Mouse (Mus musculus): ENCODE results near the gene Polr3b. TPM values are rescaled to one million over a fixed set of nuclear protein-coding genes. Genes with fewer than 3 reads are reported as not detected.

The Polr3b gene
- polyA plus RNA-seq, 2 experiments, result 10.6 to 13.5 TPM

DNA sequence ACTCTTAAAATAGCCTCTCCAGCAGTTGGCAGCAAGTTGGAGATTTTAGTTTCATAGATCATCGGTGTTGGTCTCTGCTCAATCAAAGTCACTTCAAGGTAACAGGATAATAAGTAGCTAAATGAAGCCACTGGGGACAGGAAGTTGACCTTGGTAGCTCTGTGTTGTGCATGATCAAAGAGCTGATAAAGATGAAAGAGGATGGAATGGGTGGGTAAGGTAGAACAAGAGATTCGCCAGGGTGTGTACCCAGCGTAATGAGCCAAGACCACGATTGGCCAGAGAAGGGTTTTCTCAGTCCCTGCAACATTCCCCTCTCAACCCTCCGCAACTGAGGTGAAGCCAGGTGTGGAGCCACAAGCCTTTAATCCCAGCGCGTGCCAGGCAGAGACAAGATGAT is 83.1 kb downstream of the Polr3b start:
- DNase-seq (ENCODE audit: low spot score) (no peak), ATAC-seq (ENCODE audit: low FRiP score, low read depth) (no peak)
- Histone ChIP-seq H3K4me3 (replicated peaks; ENCODE audit: low read length) (no peak overlapping the region), H3K36me3 (ENCODE audit: control insufficient read depth, insufficient read depth, low read length) (peaks cover 26% of the 10 kb centered on the region), H3K4me2 (replicated peaks; ENCODE audit: low read depth, low read length, severe bottlenecking) (no peak overlapping the region), H3K27ac (replicated peaks; ENCODE audit: low read depth, low read length) (no peak overlapping the region), H3K27me3 (ENCODE audit: control insufficient read depth, insufficient read depth, low read length) (no peaks in the 10 kb centered on the region), H3K9me3 (ENCODE audit: control insufficient read depth, low read length) (no peaks in the 10 kb centered on the region), H3K4me1 (ENCODE audit: control insufficient read depth, insufficient read depth, low read length) (no peaks in the 10 kb centered on the region), H3K9ac (ENCODE audit: low read depth, low read length, severe bottlenecking) (no peak overlapping the region)
- no peak for TF ChIP-seq POLR2A (IDR thresholded peaks at IDR 0.05; ENCODE audit: borderline replicate concordance, extremely low read depth, insufficient read depth, insufficient read length)
- 74% methylated on average over 7 of the region's 7 CpGs for WGBS

DNA sequence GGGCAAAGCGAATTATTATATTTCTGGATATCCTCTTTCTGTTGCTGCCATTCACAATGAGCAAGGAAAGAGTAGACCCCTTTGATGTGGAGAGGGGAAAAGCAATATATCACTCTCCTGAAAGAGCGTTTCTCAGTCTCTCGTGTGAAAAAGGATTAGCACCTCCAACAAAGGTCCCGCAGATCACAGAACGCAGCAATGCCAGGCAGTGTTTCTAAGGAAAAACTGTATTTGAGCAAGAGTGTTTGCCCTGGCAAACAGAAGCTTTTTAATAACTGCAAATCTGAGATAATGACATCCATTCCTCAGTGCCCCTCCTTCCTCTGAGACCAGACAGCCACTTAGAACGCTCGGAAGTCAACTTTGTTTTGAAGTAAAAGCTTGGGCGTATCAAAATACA is 84.5 kb downstream of the Polr3b start:
- TF ChIP-seq POLR2A (IDR thresholded peaks at IDR 0.05; ENCODE audit: borderline replicate concordance, extremely low read depth, insufficient read depth, insufficient read length), result no peak
- no peak overlapping the region for H3K4me2 ChIP-seq (replicated peaks; ENCODE audit: low read depth, low read length, severe bottlenecking)
- 36% methylated on average over 8 of the region's 8 CpGs for WGBS
- ATAC-seq (ENCODE audit: low FRiP score, low read depth) (no peak), DNase-seq (ENCODE audit: low spot score) (no peak)
- no peaks in the 10 kb centered on the region for H3K4me1 ChIP-seq (ENCODE audit: control insufficient read depth, insufficient read depth, low read length)
- no peak overlapping the region for H3K27ac ChIP-seq (replicated peaks; ENCODE audit: low read depth, low read length)
- H3K9me3 ChIP-seq (ENCODE audit: control insufficient read depth, low read length), result no peaks in the 10 kb centered on the region
- no peak overlapping the region for H3K9ac ChIP-seq (ENCODE audit: low read depth, low read length, severe bottlenecking)
- no peaks in the 10 kb centered on the region for H3K27me3 ChIP-seq (ENCODE audit: control insufficient read depth, insufficient read depth, low read length)
- peaks cover 15% of the 10 kb centered on the region for H3K36me3 ChIP-seq (ENCODE audit: control insufficient read depth, insufficient read depth, low read length)
- no peak overlapping the region for H3K4me3 ChIP-seq (replicated peaks; ENCODE audit: low read length)

DNA sequence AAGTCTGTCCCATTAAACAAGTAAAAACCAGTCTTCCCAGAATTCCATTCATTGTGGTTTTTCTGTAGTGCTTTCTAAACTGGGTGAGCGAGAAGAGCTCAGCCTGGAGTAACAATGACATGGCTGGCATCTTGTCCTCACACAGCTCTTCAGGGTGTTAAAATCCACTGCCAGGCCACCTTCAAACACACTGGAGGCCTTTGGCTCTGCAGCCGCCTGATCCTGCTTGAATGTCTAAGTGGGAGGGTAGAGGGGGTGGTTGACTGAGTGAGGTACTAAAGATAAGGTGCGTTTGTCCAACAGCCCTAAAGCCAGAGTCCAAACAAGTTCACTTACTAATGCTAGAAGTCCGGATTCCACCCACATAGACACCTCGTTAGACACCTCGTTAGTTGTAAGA is 85.1 kb downstream of the Polr3b start:
- 34% methylated on average over 6 of the region's 6 CpGs for WGBS
- DNase-seq (ENCODE audit: low spot score) (no peak), ATAC-seq (ENCODE audit: low FRiP score, low read depth) (no peak)
- Histone ChIP-seq H3K9ac (ENCODE audit: low read depth, low read length, severe bottlenecking) (no peak overlapping the region), H3K4me1 (ENCODE audit: control insufficient read depth, insufficient read depth, low read length) (no peaks in the 10 kb centered on the region), H3K27me3 (ENCODE audit: control insufficient read depth, insufficient read depth, low read length) (no peaks in the 10 kb centered on the region), H3K4me2 (replicated peaks; ENCODE audit: low read depth, low read length, severe bottlenecking) (no peak overlapping the region), H3K4me3 (replicated peaks; ENCODE audit: low read length) (no peak overlapping the region), H3K9me3 (ENCODE audit: control insufficient read depth, low read length) (no peaks in the 10 kb centered on the region), H3K27ac (replicated peaks; ENCODE audit: low read depth, low read length) (no peak overlapping the region), H3K36me3 (ENCODE audit: control insufficient read depth, insufficient read depth, low read length) (peaks cover 9% of the 10 kb centered on the region)
- no peak for TF ChIP-seq POLR2A (IDR thresholded peaks at IDR 0.05; ENCODE audit: borderline replicate concordance, extremely low read depth, insufficient read depth, insufficient read length)

DNA sequence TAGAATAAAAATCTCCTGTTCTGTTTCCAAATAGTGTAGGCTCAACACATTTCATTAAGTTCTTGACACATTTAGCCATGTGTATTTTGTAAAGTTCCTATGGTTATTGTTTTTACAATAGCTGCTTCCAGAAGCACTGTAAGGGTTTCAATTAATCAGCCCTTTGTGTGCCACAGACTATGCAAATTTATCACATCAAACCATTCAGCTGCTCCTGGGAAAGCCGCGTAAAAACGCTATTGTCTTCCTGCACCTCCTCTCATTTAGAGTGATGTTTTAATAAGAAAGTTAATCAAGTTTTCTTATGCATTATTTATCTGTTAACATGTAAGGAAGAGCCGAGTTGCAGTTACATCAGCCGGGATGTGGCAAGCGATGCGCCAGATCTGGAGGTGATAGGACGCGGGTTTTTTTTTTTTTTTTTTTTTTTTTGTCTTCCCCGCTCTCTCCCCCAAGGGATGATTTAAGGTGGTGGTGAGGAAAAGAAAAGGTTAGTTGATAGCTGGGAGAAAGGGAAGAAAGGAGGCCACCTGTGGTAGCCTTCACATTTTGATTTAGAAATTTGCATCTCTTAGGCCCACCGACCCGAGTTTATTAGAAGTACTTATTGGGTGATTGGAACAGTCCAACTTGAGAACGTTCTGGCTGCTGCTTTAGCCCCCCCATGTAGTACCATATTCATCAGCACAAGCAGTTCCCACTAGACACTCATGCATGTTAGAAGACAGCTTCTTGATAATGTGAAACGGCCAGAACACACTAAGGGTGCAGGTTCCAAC is 85.8 kb downstream of the Polr3b start:
- TF ChIP-seq POLR2A (IDR thresholded peaks at IDR 0.05; ENCODE audit: borderline replicate concordance, extremely low read depth, insufficient read depth, insufficient read length), result no peak
- H3K27ac ChIP-seq (replicated peaks; ENCODE audit: low read depth, low read length), result no peak overlapping the region
- H3K4me3 ChIP-seq (replicated peaks; ENCODE audit: low read length), result no peak overlapping the region
- no peak overlapping the region for H3K4me2 ChIP-seq (replicated peaks; ENCODE audit: low read depth, low read length, severe bottlenecking)
- H3K27me3 ChIP-seq (ENCODE audit: control insufficient read depth, insufficient read depth, low read length), result no peaks in the 10 kb centered on the region
- no peak overlapping the region for H3K9ac ChIP-seq (ENCODE audit: low read depth, low read length, severe bottlenecking)
- ATAC-seq (ENCODE audit: low FRiP score, low read depth), result no peak
- WGBS, result 41% methylated on average over 14 of the region's 14 CpGs
- peaks cover 6% of the 10 kb centered on the region; the same call in 1 of the 2 replicates for H3K36me3 ChIP-seq (ENCODE audit: control insufficient read depth, insufficient read depth, low read length)
- no peaks in the 10 kb centered on the region for H3K9me3 ChIP-seq (ENCODE audit: control insufficient read depth, low read length)
- H3K4me1 ChIP-seq (ENCODE audit: control insufficient read depth, insufficient read depth, low read length), result no peaks in the 10 kb centered on the region
- DNase-seq (ENCODE audit: low spot score), result no peak

DNA sequence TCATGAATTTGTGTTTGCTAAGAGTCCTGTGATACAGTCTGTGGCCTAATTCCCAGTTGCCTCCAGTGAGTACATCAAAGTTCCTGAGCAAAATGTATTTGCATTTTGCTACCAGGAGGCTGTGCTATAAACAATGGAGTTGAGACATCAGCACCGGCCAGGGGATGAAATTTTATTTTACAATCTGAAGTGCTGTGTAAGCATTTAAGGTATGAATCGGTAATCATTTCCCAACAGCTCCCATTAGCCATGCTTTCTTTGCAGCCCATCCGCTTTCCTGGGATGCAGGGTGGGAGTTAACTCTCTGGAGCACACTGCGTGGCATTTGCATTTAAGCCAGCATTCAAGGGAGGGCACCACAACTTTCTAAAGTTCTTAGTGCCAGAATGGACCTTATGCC is 88.1 kb downstream of the Polr3b start:
- Histone ChIP-seq H3K4me2 (replicated peaks; ENCODE audit: low read depth, low read length, severe bottlenecking) (no peak overlapping the region), H3K27ac (replicated peaks; ENCODE audit: low read depth, low read length) (no peak overlapping the region), H3K27me3 (ENCODE audit: control insufficient read depth, insufficient read depth, low read length) (no peaks in the 10 kb centered on the region), H3K9me3 (ENCODE audit: control insufficient read depth, low read length) (no peaks in the 10 kb centered on the region), H3K36me3 (ENCODE audit: control insufficient read depth, insufficient read depth, low read length) (peaks cover 10% of the 10 kb centered on the region), H3K4me1 (ENCODE audit: control insufficient read depth, insufficient read depth, low read length) (no peaks in the 10 kb centered on the region), H3K4me3 (replicated peaks; ENCODE audit: low read length) (no peak overlapping the region), H3K9ac (ENCODE audit: low read depth, low read length, severe bottlenecking) (no peak overlapping the region)
- TF ChIP-seq POLR2A (IDR thresholded peaks at IDR 0.05; ENCODE audit: borderline replicate concordance, extremely low read depth, insufficient read depth, insufficient read length), result no peak
- whole genome bisulfite sequencing, result 55% methylated on average over 4 of the region's 4 CpGs
- ATAC-seq (ENCODE audit: low FRiP score, low read depth) (no peak), DNase-seq (ENCODE audit: low spot score) (no peak)
